Mouse (Mus musculus) testis, adult 2 months (tissue): ENCODE data around the gene Lpcat1.

ENCODE experiments used
- CTCF ChIP-seq: fragments of 200-500 bp; IDR thresholded peaks from 2 replicates; pipeline ENCODE4 v1.5.1; 2012; ENCODE audit warnings: low read depth, mild to moderate bottlenecking, inconsistent platforms, low read length, moderate library complexity; ENCODE audit not compliant: control insufficient read depth, insufficient read depth, insufficient replicate concordance
- POLR2A ChIP-seq: fragments of 200-500 bp; IDR thresholded peaks from 2 replicates; pipeline ENCODE4 v1.6.1; 2012; ENCODE audit warnings: low read depth, mild to moderate bottlenecking, inconsistent platforms, low read length, moderate library complexity; ENCODE audit not compliant: control insufficient read depth

DNA sequence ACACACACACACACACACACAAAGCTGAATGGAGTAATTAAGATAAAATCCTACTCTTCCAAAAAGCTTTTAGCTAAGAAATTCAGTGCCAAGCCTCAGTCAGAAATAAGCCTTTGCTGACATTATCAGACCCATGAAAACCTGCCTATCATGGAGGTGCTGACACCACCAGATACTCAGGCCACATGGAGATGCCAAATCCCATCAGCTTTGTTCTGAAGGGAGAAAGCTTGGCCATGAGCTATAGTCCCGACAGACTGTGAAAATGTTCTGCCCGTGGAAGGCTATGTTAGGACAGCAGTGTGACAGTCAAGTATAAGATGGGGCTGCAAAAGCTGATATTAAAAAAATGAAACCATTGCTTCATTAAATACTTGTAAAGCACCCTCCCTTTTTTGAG, 19.5 kb upstream of the Lpcat1 start:
- TF ChIP-seq POLR2A (no peak), CTCF (no peak)
